In the genomic region with DNA sequence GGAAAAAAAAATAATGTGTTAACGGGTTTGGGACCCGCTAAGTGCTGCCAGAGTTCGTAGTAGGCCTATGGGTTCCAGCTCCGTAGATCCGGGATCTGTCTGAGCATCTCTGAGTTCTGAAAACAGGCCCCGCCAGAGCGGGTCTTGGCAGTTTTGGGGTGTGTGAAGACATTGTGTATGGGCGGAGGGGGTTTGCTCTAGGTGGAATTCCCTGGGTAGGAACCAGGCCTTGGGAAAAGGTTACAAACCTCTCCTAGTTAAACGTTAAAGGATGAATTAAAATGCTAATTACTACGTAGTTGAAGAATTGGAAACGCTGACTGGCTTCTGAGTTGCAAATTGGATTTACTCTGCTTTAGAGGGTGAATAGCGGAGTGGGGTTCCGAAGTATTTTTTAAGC, we compare ENCODE assay signal across 9 mouse cellular contexts. TPM values are rescaled to one million over a fixed set of nuclear protein-coding genes. Genes with fewer than 3 reads are reported as not detected.
A peak's percentile ranks its signal among the peaks of the same experiment; 100 is the strongest.
DNase-seq lines count a peak whose midpoint lies in the region; ATAC-seq and TF ChIP-seq lines count a peak whose summit lies in the region.
"Had no signal": no experiment of that assay in that cellular context is flagged by ENCODE, and none has a peak within 500 bp of the region (broad histone marks: within the 10 kb centered on the region; RNA-seq: fewer than 3 reads in every experiment).

No protein-coding gene starts in this region.

- no peak for TF ChIP-seq CTCF in intestine, postnatal 0 days (IDR thresholded peaks at IDR 0.05; ENCODE audit: low read depth)

- H3K9me3 ChIP-seq in intestine, embryonic 14.5 days (ENCODE audit: control insufficient read depth, low read length) = no peaks in the 10 kb centered on the region
- H3K9me3 ChIP-seq in intestine, postnatal 0 days (ENCODE audit: control insufficient read depth) = no peaks in the 10 kb centered on the region
- H3K9me3 ChIP-seq in kidney, embryonic 16.5 days (ENCODE audit: low read length) = no peaks in the 10 kb centered on the region
- H3K9me3 ChIP-seq in neural tube, embryonic 13.5 days = no peaks in the 10 kb centered on the region

- intact Hi-C loops in left cerebral cortex, postnatal 25 days (cut with DNase I) = loop anchor here (1.0 to 5.0 kb wide), 3 partner anchors 327 to 1173 kb away; no protein-coding TSS in a partner anchor

- H3K4me1 ChIP-seq in intestine, embryonic 14.5 days (replicated peaks; ENCODE audit: control insufficient read depth, insufficient read depth, low read length) = 0 out of 2 replicates have a peak, but pooled peaks cover 4% of the 10 kb centered on the region
- H3K4me1 ChIP-seq in intestine, postnatal 0 days (replicated peaks; ENCODE audit: control insufficient read depth, insufficient read depth, low read length) = no peaks in the 10 kb centered on the region; the same call in 1 of the 2 replicates
- H3K4me1 ChIP-seq in kidney, embryonic 16.5 days (ENCODE audit: insufficient read depth, low read length) = peaks cover 18% of the 10 kb centered on the region
- peaks cover 59% of the 10 kb centered on the region for H3K4me1 ChIP-seq in neural tube, embryonic 13.5 days (replicated peaks)

- H3K36me3 ChIP-seq in intestine, embryonic 14.5 days (ENCODE audit: control insufficient read depth, insufficient read depth, low read length) = no peaks in the 10 kb centered on the region
- H3K36me3 ChIP-seq in intestine, postnatal 0 days (ENCODE audit: control insufficient read depth, insufficient read depth) = no peaks in the 10 kb centered on the region
- no peaks in the 10 kb centered on the region for H3K36me3 ChIP-seq in kidney, embryonic 16.5 days (ENCODE audit: insufficient read depth, low read length)
- H3K36me3 ChIP-seq in neural tube, embryonic 13.5 days = no peaks in the 10 kb centered on the region

- H3K27me3 ChIP-seq in intestine, embryonic 14.5 days (replicated peaks; ENCODE audit: control insufficient read depth, insufficient read depth, low read length) = peaks cover 97% of the 10 kb centered on the region
- H3K27me3 ChIP-seq in intestine, postnatal 0 days (replicated peaks; ENCODE audit: control insufficient read depth, insufficient read depth, low read length) = peaks cover 94% of the 10 kb centered on the region
- H3K27me3 ChIP-seq in kidney, embryonic 16.5 days (ENCODE audit: insufficient read depth, low read length) = peaks cover 96% of the 10 kb centered on the region
- H3K27me3 ChIP-seq in neural tube, embryonic 13.5 days = peaks cover 93% of the 10 kb centered on the region

- H3K27ac ChIP-seq in intestine, embryonic 14.5 days (ENCODE audit: low read depth) = no peak overlapping the region
- H3K27ac ChIP-seq in intestine, postnatal 0 days (ENCODE audit: low read depth, low read length) = no peak overlapping the region
- H3K27ac ChIP-seq in kidney, embryonic 16.5 days (ENCODE audit: low read length) = no peak overlapping the region
- H3K27ac ChIP-seq in neural tube, embryonic 13.5 days (replicated peaks) = no peak overlapping the region

- no peak overlapping the region for H3K4me2 ChIP-seq in intestine, embryonic 14.5 days (ENCODE audit: low read length)
- H3K4me2 ChIP-seq in intestine, postnatal 0 days (replicated peaks; ENCODE audit: low read depth) = no peak overlapping the region
- H3K4me2 ChIP-seq in kidney, embryonic 16.5 days (replicated peaks; ENCODE audit: low read depth, low read length) = no peak overlapping the region
- H3K4me2 ChIP-seq in neural tube, embryonic 13.5 days = peak overlapping the region; percentile 74

- WGBS in intestine, embryonic 14.5 days = 5% methylated on average over 13 of the region's 13 CpGs
- 10% methylated on average over 13 of the region's 13 CpGs for WGBS in intestine, postnatal 0 days
- WGBS in kidney, embryonic 16.5 days = 2% methylated on average over 13 of the region's 13 CpGs
- WGBS in neural tube, embryonic 13.5 days = 2% methylated on average over 13 of the region's 13 CpGs

- no peak overlapping the region for H3K9ac ChIP-seq in intestine, embryonic 14.5 days (ENCODE audit: low read length)
- H3K9ac ChIP-seq in intestine, postnatal 0 days (ENCODE audit: low read depth, low read length) = no peak overlapping the region
- H3K9ac ChIP-seq in kidney, embryonic 16.5 days (replicated peaks; ENCODE audit: low read length) = 0 out of 2 replicates have a peak overlapping the region, but pooled peaks have one; percentile 19
- peak overlapping the region; percentile 79 for H3K9ac ChIP-seq in neural tube, embryonic 13.5 days

- no peak for ATAC-seq in intestine, embryonic 14.5 days (replicated peaks; ENCODE audit: low FRiP score, low TSS enrichment, low read depth)
- ATAC-seq in intestine, postnatal 0 days = no peak
- no peak for ATAC-seq in kidney, embryonic 16.5 days (ENCODE audit: low FRiP score, low TSS enrichment)
- no peak for ATAC-seq in neural tube, embryonic 13.5 days (ENCODE audit: low read depth)
- ATAC-seq in granulocyte monocyte progenitor cell, adult 5-6 weeks (replicated peaks; ENCODE audit: poor library complexity, severe bottlenecking) = no peak

- no peak overlapping the region for H3K4me3 ChIP-seq in intestine, embryonic 14.5 days (ENCODE audit: low read depth, low read length)
- no peak overlapping the region for H3K4me3 ChIP-seq in intestine, postnatal 0 days (ENCODE audit: low read depth, low read length)
- peak overlapping the region; percentile 60 for H3K4me3 ChIP-seq in kidney, embryonic 16.5 days (ENCODE audit: low read length)
- H3K4me3 ChIP-seq in neural tube, embryonic 13.5 days = peak overlapping the region; percentile 59

- peak; percentile 61 for DNase-seq in intestine, embryonic 14.5 days (ENCODE audit: low spot score)
- peak; percentile 52 for DNase-seq in embryo, embryonic 9.5 days (ENCODE audit: extremely low spot score)
- no peak for DNase-seq in spleen, postnatal 14 days (ENCODE audit: low spot score in 2 of 2)
- no peak for DNase-seq in left cerebral cortex, postnatal 25 days (ENCODE audit: low spot score in 2 of 2)

RNA-seq across cellular contexts. Expression of a gene that starts 1.2 kb away (rescaled TPM):
- polyA plus RNA-seq in intestine, embryonic 14.5 days (2014; fragmentation: Nextera tagmentation; extraction: Ambion mirVana) = 0.22 and 0.74 TPM in 2 replicates
- polyA plus RNA-seq in intestine, postnatal 0 days (2015; fragmentation: Nextera tagmentation; extraction: Ambion mirVana) = 0.14 TPM in 1 of 2 replicates, not detected in the other
- polyA plus RNA-seq in kidney, embryonic 16.5 days (2015; fragmentation: Nextera tagmentation; extraction: Ambion mirVana) = 4.4 and 6.7 TPM in 2 replicates
- polyA plus RNA-seq in neural tube, embryonic 13.5 days (2015; fragmentation: Nextera tagmentation; extraction: Ambion mirVana) = 12.3 and 20.0 TPM in 2 replicates
- not detected for total RNA-seq in left cerebral cortex, postnatal 25 days (2021)
- total RNA-seq in granulocyte monocyte progenitor cell, adult 5-6 weeks (2014; fragmentation: Nextera tagmentation) = not detected in 2 replicates
- total RNA-seq in granulocyte monocyte progenitor cell, adult 5-6 weeks (2017) = not detected in 2 replicates
- total RNA-seq: MEL had no signal

Comparison
In these comparisons a context has a peak if more than half of its experiments do, and no peak if none do; other contexts are left out.
1. DNase-seq: peak in intestine, embryonic 14.5 days (single experiment) and embryo, embryonic 9.5 days (single experiment); none in spleen, postnatal 14 days (0 of 2) and left cerebral cortex, postnatal 25 days (0 of 2).
2. H3K4me3 ChIP-seq: peak in kidney, embryonic 16.5 days (single experiment) and neural tube, embryonic 13.5 days (single experiment); none in intestine, embryonic 14.5 days (single experiment) and intestine, postnatal 0 days (single experiment).
3. H3K9ac ChIP-seq: peak in kidney, embryonic 16.5 days (single experiment) and neural tube, embryonic 13.5 days (single experiment); none in intestine, embryonic 14.5 days (single experiment) and intestine, postnatal 0 days (single experiment).